Mouse (Mus musculus) G1E (cell line): ENCODE data around the gene Dnajb2.

Experiments
- CTCF ChIP-seq: IDR thresholded peaks from 2 replicates; pipeline ENCODE4 v1.5.1; 2012; ENCODE audit warnings: low read depth, low read length, inconsistent platforms, mixed read lengths
- GATA1 ChIP-seq: IDR thresholded peaks from 2 replicates; pipeline ENCODE4 v1.6.1; 2012; ENCODE audit warnings: borderline replicate concordance, low read length, inconsistent platforms, mixed read lengths
- POLR2AphosphoS5 ChIP-seq: IDR thresholded peaks from 2 replicates; pipeline ENCODE4 v1.6.1; 2012; ENCODE audit warnings: low read depth, low read length, inconsistent platforms; ENCODE audit not compliant: insufficient replicate concordance
- TAL1 ChIP-seq: conservative IDR thresholded peaks from 2 replicates; pipeline ENCODE4 v1.6.1; 2012; ENCODE audit warnings: low read depth, low read length, inconsistent platforms, mixed read lengths

GRCm38 (mm10) chr1:75250498-75250897 lies 14.3 kb downstream of the Dnajb2 start:
- TF ChIP-seq CTCF: no peak
- TF ChIP-seq GATA1: no peak
- no peak for TF ChIP-seq POLR2AphosphoS5
- no peak for TF ChIP-seq TAL1
